Mouse (Mus musculus): Measurements from ENCODE around the gene Nfia. TPM values are rescaled to one million over a fixed set of nuclear protein-coding genes. Genes with fewer than 3 reads are reported as not detected.

The Nfia gene
- total RNA-seq, 2 experiments from 2014 or later = 69.5 to 70.1 TPM

- intact Hi-C loops (cut with DNase I; ENCODE audit: low total_unique reads) = no loop called here
- no peak for DNase-seq
Observed at GRCm38 (mm10) chr4:98056396-98057020, 284.0 kb downstream of the Nfia start.

- DNase-seq = no peak
- intact Hi-C loops (cut with DNase I; ENCODE audit: low total_unique reads) = no loop called here
Observed at GRCm38 (mm10) chr4:98057246-98057645, 284.7 kb downstream of the Nfia start.

GRCm38 (mm10) chr4:98057721-98058120, 285.2 kb downstream of the Nfia start:
- intact Hi-C loops (cut with DNase I; ENCODE audit: low total_unique reads) = no loop called here
- DNase-seq = peak; percentile 23

- DNase-seq = no peak
- intact Hi-C loops (cut with DNase I; ENCODE audit: low total_unique reads) = no loop called here
Observed at GRCm38 (mm10) chr4:98058182-98058581, 285.6 kb downstream of the Nfia start.

GRCm38 (mm10) chr4:98060601-98061000, 288.1 kb downstream of the Nfia start:
- intact Hi-C loops (cut with DNase I; ENCODE audit: low total_unique reads) = no loop called here
- no peak for DNase-seq

GRCm38 (mm10) chr4:98061086-98061485, 288.6 kb downstream of the Nfia start:
- DNase-seq = no peak
- intact Hi-C loops (cut with DNase I; ENCODE audit: low total_unique reads) = no loop called here

- intact Hi-C loops (cut with DNase I; ENCODE audit: low total_unique reads) = no loop called here
- DNase-seq = no peak
Observed at GRCm38 (mm10) chr4:98063280-98063679, 290.7 kb downstream of the Nfia start.

- DNase-seq = no peak
- intact Hi-C loops (cut with DNase I; ENCODE audit: low total_unique reads) = no loop called here
Observed at GRCm38 (mm10) chr4:98076106-98076505, 303.6 kb downstream of the Nfia start.

GRCm38 (mm10) chr4:98076624-98077023, 304.1 kb downstream of the Nfia start:
- DNase-seq = no peak
- intact Hi-C loops (cut with DNase I; ENCODE audit: low total_unique reads) = no loop called here

GRCm38 (mm10) chr4:98080586-98080985, 308.1 kb downstream of the Nfia start:
- intact Hi-C loops (cut with DNase I; ENCODE audit: low total_unique reads) = no loop called here
- DNase-seq = no peak

GRCm38 (mm10) chr4:98081962-98082361, 309.4 kb downstream of the Nfia start:
- intact Hi-C loops (cut with DNase I; ENCODE audit: low total_unique reads) = no loop called here
- DNase-seq = no peak

GRCm38 (mm10) chr4:98082512-98082911, 310.0 kb downstream of the Nfia start:
- intact Hi-C loops (cut with DNase I; ENCODE audit: low total_unique reads) = no loop called here

GRCm38 (mm10) chr4:98085060-98085459, 312.5 kb downstream of the Nfia start:
- DNase-seq = no peak

More at GRCm38 (mm10) chr4:98082512-98082911, 310.0 kb downstream of the Nfia start:
- DNase-seq = no peak

GRCm38 (mm10) chr4:98086976-98087375, 314.4 kb downstream of the Nfia start:
- no peak for DNase-seq
- intact Hi-C loops (cut with DNase I; ENCODE audit: low total_unique reads) = no loop called here

More at GRCm38 (mm10) chr4:98085060-98085459, 312.5 kb downstream of the Nfia start:
- intact Hi-C loops (cut with DNase I; ENCODE audit: low total_unique reads) = no loop called here

GRCm38 (mm10) chr4:98089985-98090384, 317.5 kb downstream of the Nfia start:
- no peak for DNase-seq
- intact Hi-C loops (cut with DNase I; ENCODE audit: low total_unique reads) = no loop called here

GRCm38 (mm10) chr4:98090586-98090985, 318.1 kb downstream of the Nfia start:
- no peak for DNase-seq
- intact Hi-C loops (cut with DNase I; ENCODE audit: low total_unique reads) = no loop called here

- intact Hi-C loops (cut with DNase I; ENCODE audit: low total_unique reads) = no loop called here
- peak; percentile 53 for DNase-seq
Observed at GRCm38 (mm10) chr4:98091368-98091827, 318.9 kb downstream of the Nfia start.

- no peak for DNase-seq
- intact Hi-C loops (cut with DNase I; ENCODE audit: low total_unique reads) = no loop called here
Observed at GRCm38 (mm10) chr4:98091901-98092472, 319.5 kb downstream of the Nfia start.

GRCm38 (mm10) chr4:98094112-98094805, 321.7 kb downstream of the Nfia start:
- no peak for DNase-seq
- intact Hi-C loops (cut with DNase I; ENCODE audit: low total_unique reads) = no loop called here

GRCm38 (mm10) chr4:98095060-98095459, 322.5 kb downstream of the Nfia start:
- no peak for DNase-seq
- intact Hi-C loops (cut with DNase I; ENCODE audit: low total_unique reads) = no loop called here
